Mouse (Mus musculus) lung, postnatal 0 days (tissue): Measurements from ENCODE around the gene Nrm.

Experiments
- CTCF ChIP-seq: IDR thresholded peaks from 2 replicates; pipeline ENCODE4 v1.5.1; 2016; ENCODE audit warnings: antibody characterized with exemption, mild to moderate bottlenecking
- EP300 ChIP-seq: IDR thresholded peaks from 2 replicates; pipeline ENCODE4 v1.6.1; 2016; ENCODE audit warnings: antibody characterized with exemption, mild to moderate bottlenecking, control low read depth

DNA sequence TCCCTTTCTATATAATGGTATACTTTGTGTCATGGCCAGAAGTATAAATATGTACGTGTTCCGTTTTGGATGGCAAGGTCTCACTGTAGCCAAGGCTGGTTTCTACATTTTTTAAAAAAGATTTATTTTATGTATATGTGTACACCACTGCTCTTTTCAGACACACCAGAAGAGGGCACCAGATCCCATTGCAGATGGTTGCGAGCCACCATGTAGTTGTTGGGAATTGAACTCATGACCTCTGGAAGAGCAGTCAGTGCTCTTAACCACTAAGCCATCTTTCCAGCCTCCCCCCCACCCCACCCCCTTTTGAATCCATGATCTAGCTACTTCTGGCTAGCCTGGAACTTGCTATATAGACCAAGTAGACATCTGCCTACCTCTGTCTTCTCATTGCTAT lies 17.6 kb upstream of the Nrm start:
- no peak for TF ChIP-seq EP300
- TF ChIP-seq CTCF = peak; percentile 48
